Mouse (Mus musculus): ENCODE data around the gene Gm19345. TPM values are rescaled to one million over a fixed set of nuclear protein-coding genes. Genes with fewer than 3 reads are reported as not detected.

Gm19345 gene
- polyA plus RNA-seq, 1 experiment from 2014 or later, result not detected

DNA sequence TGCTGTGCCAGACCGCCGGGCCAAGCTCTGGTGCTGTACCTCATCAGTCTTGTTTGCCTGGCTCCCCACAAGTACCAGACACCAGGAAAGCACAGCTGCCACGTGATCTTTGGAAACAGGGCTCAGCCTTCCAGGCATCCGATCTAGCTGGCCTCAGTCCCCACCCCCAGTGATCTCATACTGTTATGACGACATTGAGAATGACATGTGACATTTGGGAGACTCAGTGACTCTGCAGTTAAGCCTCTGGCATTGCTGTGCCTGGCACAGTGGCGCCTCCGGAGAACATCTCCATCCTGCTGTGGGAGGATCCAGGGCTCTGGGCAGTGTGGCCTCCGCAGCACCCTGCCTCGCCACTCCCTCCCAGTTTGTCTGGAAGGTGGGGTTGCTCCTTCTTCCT is 20.0 kb upstream of the Gm19345 start:
- peaks cover 17% of the 10 kb centered on the region for H3K4me1 ChIP-seq
- no peak overlapping the region for H3K4me2 ChIP-seq
- H3K9me3 ChIP-seq, result no peaks in the 10 kb centered on the region
- ATAC-seq (ENCODE audit: borderline replicate concordance, extremely low read depth, low FRiP score, low TSS enrichment), result peak; percentile 16; the same call in 1 of the 2 replicates
- no peak overlapping the region for H3K4me3 ChIP-seq
- H3K27ac ChIP-seq, result no peak overlapping the region
- no peaks in the 10 kb centered on the region for H3K27me3 ChIP-seq
- no peak overlapping the region for H3K9ac ChIP-seq
- no peaks in the 10 kb centered on the region for H3K36me3 ChIP-seq
- WGBS, result 35% methylated on average over 9 of the region's 9 CpGs

DNA sequence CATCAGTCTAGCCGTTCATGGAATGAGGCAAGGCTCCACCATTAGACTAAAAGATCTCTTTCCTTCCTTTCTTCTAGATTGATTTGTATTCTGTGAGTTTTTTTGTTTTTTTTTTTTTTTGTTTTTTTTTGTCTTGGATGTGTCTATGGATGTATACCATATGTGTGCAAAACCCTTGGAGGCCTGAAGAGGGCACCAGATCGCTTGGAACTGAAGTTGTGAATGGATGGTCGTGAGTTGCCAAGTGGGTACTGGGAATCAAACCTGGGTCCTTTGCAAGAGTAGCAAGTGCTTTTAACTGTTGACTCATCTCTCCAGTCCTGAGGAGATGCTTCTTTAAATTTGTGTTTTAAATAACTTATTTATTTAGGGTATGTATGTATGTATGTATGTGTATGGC is 17.7 kb upstream of the Gm19345 start:
- Histone ChIP-seq H3K4me2 (no peak overlapping the region), H3K9me3 (no peaks in the 10 kb centered on the region), H3K9ac (no peak overlapping the region), H3K36me3 (no peaks in the 10 kb centered on the region), H3K27ac (no peak overlapping the region), H3K4me1 (peaks cover 16% of the 10 kb centered on the region), H3K27me3 (no peaks in the 10 kb centered on the region), H3K4me3 (no peak overlapping the region)
- ATAC-seq (ENCODE audit: borderline replicate concordance, extremely low read depth, low FRiP score, low TSS enrichment), result no peak
- 56% methylated on average over 3 of the region's 3 CpGs for WGBS

- H3K4me1 ChIP-seq, result no peaks in the 10 kb centered on the region
- WGBS, result 44% methylated on average over 3 of the region's 3 CpGs
- no peak overlapping the region for H3K9ac ChIP-seq
Measured at GRCm38 (mm10) chr7:19836843-19837242, 15.0 kb upstream of the Gm19345 start.

DNA sequence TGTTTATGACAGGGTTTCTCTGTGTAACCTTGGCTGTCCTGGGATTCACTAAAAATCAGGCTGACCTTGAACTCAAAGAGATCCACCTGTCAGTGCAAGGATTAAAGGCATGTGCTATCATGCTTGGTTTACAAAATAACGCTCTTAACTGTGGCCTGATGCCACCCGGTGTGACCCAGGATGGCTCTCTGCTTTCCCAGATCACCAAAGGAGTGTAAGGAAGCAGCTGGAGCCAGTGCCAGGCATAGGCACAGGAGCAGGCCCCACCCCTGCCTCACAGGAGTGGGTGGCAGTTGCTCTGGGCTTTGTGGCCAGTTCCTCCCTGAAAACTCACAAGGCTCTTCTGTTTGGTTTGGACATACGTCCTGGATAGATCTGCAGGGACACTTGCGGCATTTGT is 11.4 kb upstream of the Gm19345 start:
- Histone ChIP-seq H3K36me3 (no peaks in the 10 kb centered on the region), H3K4me1 (no peaks in the 10 kb centered on the region), H3K27me3 (peaks cover 14% of the 10 kb centered on the region), H3K4me2 (no peak overlapping the region), H3K4me3 (no peak overlapping the region), H3K9me3 (no peaks in the 10 kb centered on the region), H3K27ac (no peak overlapping the region), H3K9ac (no peak overlapping the region)
- no peak for ATAC-seq (ENCODE audit: borderline replicate concordance, extremely low read depth, low FRiP score, low TSS enrichment)
- 66% methylated on average over 4 of the region's 4 CpGs for WGBS

More at GRCm38 (mm10) chr7:19836843-19837242, 15.0 kb upstream of the Gm19345 start:
- Histone ChIP-seq H3K9me3 (no peaks in the 10 kb centered on the region), H3K27me3 (no peaks in the 10 kb centered on the region), H3K27ac (no peak overlapping the region), H3K4me3 (no peak overlapping the region), H3K4me2 (no peak overlapping the region), H3K36me3 (no peaks in the 10 kb centered on the region)
- no peak for ATAC-seq (ENCODE audit: borderline replicate concordance, extremely low read depth, low FRiP score, low TSS enrichment)

GRCm38 (mm10) chr7:19840936-19841335 is 10.9 kb upstream of the Gm19345 start:
- 71% methylated on average over 3 of the region's 3 CpGs for WGBS
- no peaks in the 10 kb centered on the region for H3K36me3 ChIP-seq
- ATAC-seq (ENCODE audit: borderline replicate concordance, extremely low read depth, low FRiP score, low TSS enrichment), result no peak
- H3K4me3 ChIP-seq, result no peak overlapping the region
- no peaks in the 10 kb centered on the region for H3K9me3 ChIP-seq
- no peak overlapping the region for H3K9ac ChIP-seq
- no peaks in the 10 kb centered on the region for H3K4me1 ChIP-seq
- peaks cover 14% of the 10 kb centered on the region for H3K27me3 ChIP-seq
- no peak overlapping the region for H3K4me2 ChIP-seq
- no peak overlapping the region for H3K27ac ChIP-seq

DNA sequence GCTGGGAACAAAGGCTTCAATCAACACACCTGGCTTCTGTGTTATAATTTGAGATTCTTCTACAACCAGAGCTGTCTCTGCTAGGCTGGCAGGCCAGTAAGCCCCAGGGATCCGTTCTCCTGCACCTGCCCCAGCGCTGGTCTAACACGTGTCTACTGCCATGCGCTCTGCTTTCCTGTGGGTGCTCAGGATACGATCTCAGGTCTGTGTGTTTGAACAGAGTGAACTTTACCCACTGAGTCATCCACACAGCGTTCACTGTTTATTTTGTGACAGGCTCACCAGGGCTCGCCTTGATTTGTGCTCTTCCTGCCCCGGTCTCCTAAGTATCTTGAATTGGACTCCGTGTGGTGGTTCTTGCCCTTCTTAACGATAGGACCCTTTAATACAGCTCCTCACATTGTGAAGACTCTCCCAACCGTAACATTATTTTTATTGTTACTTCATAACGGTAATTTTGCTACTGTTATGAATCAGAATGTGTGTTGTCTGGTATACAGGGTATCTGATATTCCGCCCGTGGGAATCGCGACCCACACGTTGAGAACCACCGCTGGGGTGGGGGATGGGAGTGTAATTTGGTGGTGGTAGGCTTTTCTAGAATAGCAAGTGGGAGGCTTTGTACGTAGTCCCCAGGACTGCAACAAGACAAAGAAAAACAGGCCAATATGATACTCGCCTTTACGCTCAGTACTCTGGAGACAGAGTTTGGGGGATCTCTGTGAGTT is 10.0 kb upstream of the Gm19345 start:
- Histone ChIP-seq H3K9ac (no peak overlapping the region), H3K27me3 (peaks cover 14% of the 10 kb centered on the region), H3K9me3 (no peaks in the 10 kb centered on the region), H3K4me2 (no peak overlapping the region), H3K36me3 (no peaks in the 10 kb centered on the region), H3K4me1 (no peaks in the 10 kb centered on the region), H3K4me3 (no peak overlapping the region), H3K27ac (no peak overlapping the region)
- WGBS, result 59% methylated on average over 21 of the region's 21 CpGs
- ATAC-seq (ENCODE audit: borderline replicate concordance, extremely low read depth, low FRiP score, low TSS enrichment), result no peak

GRCm38 (mm10) chr7:19842885-19843504 is 8.8 kb upstream of the Gm19345 start:
- ATAC-seq (ENCODE audit: borderline replicate concordance, extremely low read depth, low FRiP score, low TSS enrichment), result no peak
- no peaks in the 10 kb centered on the region for H3K9me3 ChIP-seq
- no peak overlapping the region for H3K4me3 ChIP-seq
- no peaks in the 10 kb centered on the region for H3K36me3 ChIP-seq
- H3K27ac ChIP-seq, result no peak overlapping the region
- H3K9ac ChIP-seq, result no peak overlapping the region
- 30% methylated on average over 19 of the region's 19 CpGs for WGBS
- H3K4me2 ChIP-seq, result no peak overlapping the region
- H3K4me1 ChIP-seq, result peaks cover 3% of the 10 kb centered on the region; the same call in 1 of the 2 replicates
- peaks cover 14% of the 10 kb centered on the region for H3K27me3 ChIP-seq

DNA sequence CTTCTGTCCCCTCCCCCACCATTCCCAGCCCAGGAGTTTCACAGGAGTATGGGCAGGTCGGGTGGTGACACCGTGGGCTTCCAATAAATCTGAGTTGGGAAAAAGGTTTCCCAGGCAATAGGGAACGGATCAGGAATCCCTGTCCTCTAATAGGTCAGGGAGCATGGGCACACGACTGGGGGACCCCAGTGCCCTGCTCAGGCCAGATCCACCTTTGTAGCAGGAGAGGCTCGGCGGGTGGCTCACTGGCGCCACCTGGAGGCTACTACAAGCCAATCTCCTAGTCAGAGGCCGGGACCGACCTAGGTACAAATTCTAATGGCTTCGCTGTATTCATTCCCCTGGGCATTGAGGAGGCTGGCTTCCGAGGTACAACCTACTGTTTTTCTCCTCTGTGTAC is 8.2 kb upstream of the Gm19345 start:
- Histone ChIP-seq H3K27ac (no peak overlapping the region), H3K36me3 (no peaks in the 10 kb centered on the region), H3K9ac (no peak overlapping the region), H3K9me3 (no peaks in the 10 kb centered on the region), H3K4me3 (no peak overlapping the region), H3K4me2 (no peak overlapping the region), H3K4me1 (peaks cover 3% of the 10 kb centered on the region; the same call in 1 of the 2 replicates), H3K27me3 (peaks cover 14% of the 10 kb centered on the region)
- ATAC-seq (ENCODE audit: borderline replicate concordance, extremely low read depth, low FRiP score, low TSS enrichment), result peak; percentile 33; the same call in 1 of the 2 replicates
- WGBS, result 5% methylated on average over 11 of the region's 11 CpGs

GRCm38 (mm10) chr7:19844521-19845171 is 7.2 kb upstream of the Gm19345 start:
- Histone ChIP-seq H3K36me3 (no peaks in the 10 kb centered on the region), H3K27me3 (peaks cover 14% of the 10 kb centered on the region), H3K4me2 (no peak overlapping the region), H3K9ac (no peak overlapping the region), H3K27ac (no peak overlapping the region), H3K9me3 (no peaks in the 10 kb centered on the region), H3K4me3 (no peak overlapping the region), H3K4me1 (peaks cover 3% of the 10 kb centered on the region; the same call in 1 of the 2 replicates)
- WGBS, result 59% methylated on average over 15 of the region's 15 CpGs
- ATAC-seq (ENCODE audit: borderline replicate concordance, extremely low read depth, low FRiP score, low TSS enrichment), result no peak

DNA sequence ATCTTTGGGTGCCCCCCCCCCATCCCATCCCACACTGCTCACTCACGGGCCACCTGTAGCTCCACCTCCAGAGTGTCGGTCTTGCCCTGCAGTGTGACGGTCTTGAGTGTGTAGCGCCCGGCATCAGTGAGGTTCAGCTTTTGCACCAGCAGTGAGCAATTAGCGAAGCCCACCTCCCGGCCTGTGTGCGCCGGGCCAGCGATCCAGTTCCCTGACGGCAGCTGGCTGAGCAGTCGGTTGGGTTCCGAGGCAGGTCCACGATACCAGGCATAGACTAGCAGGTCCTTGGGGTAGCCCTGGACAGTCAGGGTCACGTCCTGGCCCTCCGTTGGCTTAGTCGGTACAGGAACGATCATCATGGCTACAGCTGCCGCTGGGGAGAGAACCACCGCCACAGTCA is 1.7 kb downstream of the Gm19345 start:
- peaks cover 23% of the 10 kb centered on the region for H3K27me3 ChIP-seq

DNA sequence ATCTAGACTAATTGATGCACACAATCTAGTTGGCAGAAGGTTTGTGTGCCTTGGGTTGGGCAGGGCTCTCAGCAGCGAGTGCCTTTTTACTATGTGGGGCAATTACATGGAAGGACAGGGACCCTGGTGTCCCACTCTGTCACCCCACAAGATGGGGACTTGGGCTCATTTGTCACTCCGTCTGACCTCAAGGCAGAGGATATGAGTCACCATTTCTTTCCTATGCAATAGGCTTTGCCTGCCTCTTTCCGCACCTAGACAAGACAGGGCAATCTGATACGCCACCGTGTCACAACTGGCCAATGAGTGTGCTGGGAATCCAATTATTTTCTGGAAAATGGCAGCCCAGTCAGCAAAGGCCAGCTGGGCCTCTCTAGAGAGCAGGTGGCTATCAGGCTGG is 3.9 kb downstream of the Gm19345 start:
- Histone ChIP-seq H3K4me2 (no peak overlapping the region), H3K9ac (no peak overlapping the region), H3K36me3 (no peaks in the 10 kb centered on the region), H3K4me1 (peaks cover 6% of the 10 kb centered on the region; the same call in 1 of the 2 replicates), H3K27ac (no peak overlapping the region), H3K9me3 (no peaks in the 10 kb centered on the region), H3K4me3 (no peak overlapping the region), H3K27me3 (peaks cover 18% of the 10 kb centered on the region)
- no peak for ATAC-seq (ENCODE audit: borderline replicate concordance, extremely low read depth, low FRiP score, low TSS enrichment)
- WGBS, result 77% methylated on average over 5 of the region's 5 CpGs

More for the DNA sequence above, 1.7 kb downstream of the Gm19345 start:
- peak; percentile 37; the same call in 1 of the 2 replicates for ATAC-seq (ENCODE audit: borderline replicate concordance, extremely low read depth, low FRiP score, low TSS enrichment)
- Histone ChIP-seq H3K4me3 (no peak overlapping the region), H3K4me2 (no peak overlapping the region), H3K9ac (no peak overlapping the region), H3K9me3 (no peaks in the 10 kb centered on the region), H3K27ac (no peak overlapping the region), H3K36me3 (no peaks in the 10 kb centered on the region), H3K4me1 (peaks cover 6% of the 10 kb centered on the region; the same call in 1 of the 2 replicates)
- 90% methylated on average over 20 of the region's 20 CpGs for WGBS

DNA sequence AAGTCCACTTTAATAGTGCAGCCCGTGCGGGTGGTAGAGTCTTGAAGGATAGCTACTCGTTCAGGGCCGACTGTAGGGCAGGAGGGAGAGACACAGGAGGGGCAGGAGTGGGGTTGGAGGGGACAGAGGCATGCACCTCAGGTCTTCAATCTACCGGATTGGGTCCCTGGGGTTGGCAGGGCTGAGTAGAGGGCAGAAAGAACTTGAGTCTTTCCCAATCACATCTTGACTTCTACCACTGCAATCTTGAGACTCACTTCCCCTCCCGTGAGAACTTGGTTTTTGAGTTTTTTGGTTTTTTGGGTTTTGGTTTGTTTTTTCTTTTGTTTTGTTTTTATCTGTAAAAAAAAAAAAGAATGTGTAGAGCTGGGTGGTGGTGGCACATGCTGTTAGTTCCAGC is 4.5 kb downstream of the Gm19345 start:
- Histone ChIP-seq H3K36me3 (no peaks in the 10 kb centered on the region), H3K27me3 (peaks cover 15% of the 10 kb centered on the region), H3K4me2 (no peak overlapping the region), H3K9ac (no peak overlapping the region), H3K27ac (no peak overlapping the region), H3K4me3 (no peak overlapping the region), H3K9me3 (no peaks in the 10 kb centered on the region), H3K4me1 (peaks cover 6% of the 10 kb centered on the region; the same call in 1 of the 2 replicates)
- no peak for ATAC-seq (ENCODE audit: borderline replicate concordance, extremely low read depth, low FRiP score, low TSS enrichment)
- WGBS, result 71% methylated on average over 6 of the region's 6 CpGs
